10 mouse cellular contexts compared by ENCODE assay signal in genomic region chr11:69109032-69109900, GRCm38 (mm10). TPM values are rescaled to one million over a fixed set of nuclear protein-coding genes. Genes with fewer than 3 reads are reported as not detected.
DNase-seq lines count a peak whose midpoint lies in the region; ATAC-seq lines count a peak whose summit lies in the region.
"Had no signal": no experiment of that assay in that cellular context is flagged by ENCODE, and none has a peak within 500 bp of the region (broad histone marks: within the 10 kb centered on the region; RNA-seq: fewer than 3 reads in every experiment).

No protein-coding gene starts in this region.

- peak; percentile 29 for DNase-seq in adrenal gland, postnatal 14 days
- no peak for DNase-seq in adrenal gland, postnatal 4 days (ENCODE audit: low spot score in 2 of 2)
- DNase-seq in hindbrain, embryonic 10.5 days (ENCODE audit: low spot score), result no peak
- DNase-seq in neural tube, embryonic 11.5 days (ENCODE audit: low spot score), result no peak
- DNase-seq in neural tube, embryonic 10.5 days (ENCODE audit: extremely low spot score, low spot score), result no peak
- DNase-seq in naive thymus-derived CD4-positive, alpha-beta T cell, adult 2 months (ENCODE audit: low read depth), result peak; percentile 27
- no peak for DNase-seq in adrenal gland, postnatal 10 days

- H3K9me3 ChIP-seq in hindbrain, embryonic 10.5 days, result no peaks in the 10 kb centered on the region
- no peaks in the 10 kb centered on the region for H3K9me3 ChIP-seq in hindbrain, embryonic 16.5 days (ENCODE audit: control insufficient read depth, low read length)
- no peaks in the 10 kb centered on the region for H3K9me3 ChIP-seq in neural tube, embryonic 11.5 days (ENCODE audit: control insufficient read depth, low read length)
- H3K9me3 ChIP-seq: forebrain, embryonic 13.5 days; neural tube, embryonic 12.5 days had no signal

- peaks cover 28% of the 10 kb centered on the region for H3K27me3 ChIP-seq in hindbrain, embryonic 10.5 days (ENCODE audit: insufficient read depth, poor library complexity, severe bottlenecking)
- H3K27me3 ChIP-seq in hindbrain, embryonic 16.5 days (replicated peaks; ENCODE audit: control insufficient read depth, insufficient read depth, low read length), result no peaks in the 10 kb centered on the region
- 0 out of 2 replicates have a peak, but pooled peaks cover 2% of the 10 kb centered on the region for H3K27me3 ChIP-seq in neural tube, embryonic 11.5 days (ENCODE audit: control insufficient read depth, insufficient read depth, low read length)
- H3K27me3 ChIP-seq: neural tube, embryonic 12.5 days had no signal

- no peak for ATAC-seq in hindbrain, embryonic 16.5 days
- ATAC-seq in neural tube, embryonic 11.5 days (ENCODE audit: insufficient read depth, low FRiP score, low TSS enrichment), result no peak
- ATAC-seq: forebrain, embryonic 13.5 days had no signal

- peaks cover 23% of the 10 kb centered on the region for H3K4me1 ChIP-seq in hindbrain, embryonic 10.5 days (replicated peaks)
- peaks cover 4% of the 10 kb centered on the region; the same call in 1 of the 2 replicates for H3K4me1 ChIP-seq in hindbrain, embryonic 16.5 days (ENCODE audit: control insufficient read depth, insufficient read depth, low read depth, low read length)
- peaks cover 6% of the 10 kb centered on the region; the same call in 1 of the 2 replicates for H3K4me1 ChIP-seq in neural tube, embryonic 11.5 days (ENCODE audit: control insufficient read depth, insufficient read depth, low read length)
- H3K4me1 ChIP-seq: neural tube, embryonic 12.5 days had no signal

- peaks cover 54% of the 10 kb centered on the region for H3K36me3 ChIP-seq in hindbrain, embryonic 10.5 days
- H3K36me3 ChIP-seq in hindbrain, embryonic 16.5 days (ENCODE audit: control insufficient read depth, insufficient read depth, low read length), result peaks cover 20% of the 10 kb centered on the region
- peaks cover 18% of the 10 kb centered on the region for H3K36me3 ChIP-seq in neural tube, embryonic 11.5 days (ENCODE audit: control insufficient read depth, insufficient read depth, low read length)

- H3K4me2 ChIP-seq in hindbrain, embryonic 16.5 days (ENCODE audit: low read length), result no peak overlapping the region
- 0 out of 2 replicates have a peak overlapping the region, but pooled peaks have one; percentile 9 for H3K4me2 ChIP-seq in neural tube, embryonic 11.5 days (ENCODE audit: low read depth)

- H3K27ac ChIP-seq in hindbrain, embryonic 10.5 days, result no peak overlapping the region
- no peak overlapping the region for H3K27ac ChIP-seq in hindbrain, embryonic 16.5 days (ENCODE audit: low read depth, low read length)
- no peak overlapping the region for H3K27ac ChIP-seq in neural tube, embryonic 11.5 days (ENCODE audit: low read depth, low read length)
- H3K27ac ChIP-seq: forebrain, embryonic 13.5 days; neural tube, embryonic 12.5 days had no signal

- H3K4me3 ChIP-seq in hindbrain, embryonic 10.5 days, result peak overlapping the region; percentile 59
- H3K4me3 ChIP-seq in hindbrain, embryonic 16.5 days (ENCODE audit: low read length), result no peak overlapping the region
- H3K4me3 ChIP-seq in neural tube, embryonic 11.5 days (ENCODE audit: low read depth, low read length), result no peak overlapping the region

- WGBS in hindbrain, embryonic 10.5 days, result 82% methylated on average over 13 of the region's 13 CpGs
- 83% methylated on average over 13 of the region's 13 CpGs for WGBS in hindbrain, embryonic 16.5 days
- 82% methylated on average over 13 of the region's 13 CpGs for WGBS in neural tube, embryonic 11.5 days

- H3K9ac ChIP-seq in hindbrain, embryonic 16.5 days (ENCODE audit: low read depth, low read length), result no peak overlapping the region
- no peak overlapping the region for H3K9ac ChIP-seq in neural tube, embryonic 11.5 days (ENCODE audit: low read length)
- H3K9ac ChIP-seq: forebrain, embryonic 13.5 days; neural tube, embryonic 12.5 days had no signal

RNA-seq across cellular contexts. Expression of gene Hes7, which starts 10.9 kb away (rescaled TPM):
- total RNA-seq in adrenal gland, postnatal 14 days (2021), result 0.37 TPM in 1 of 2 replicates, not detected in the other
- total RNA-seq in adrenal gland, postnatal 4 days (2021), result under 1 TPM; 0.51 to 0.59 TPM
- 0.14 and 0.48 TPM in 2 replicates for polyA plus RNA-seq in hindbrain, embryonic 10.5 days (2016; fragmentation: Nextera tagmentation; extraction: Ambion mirVana)
- polyA plus RNA-seq in hindbrain, embryonic 16.5 days (2015; fragmentation: Nextera tagmentation; extraction: Ambion mirVana), result 1.4 and 1.8 TPM in 2 replicates
- polyA plus RNA-seq in neural tube, embryonic 11.5 days (2014; fragmentation: Nextera tagmentation; extraction: Ambion mirVana), result 0.33 TPM in 1 of 2 replicates, not detected in the other
- under 1 TPM; 0.18 to 0.36 TPM for total RNA-seq in adrenal gland, postnatal 10 days (2021)

RNA-seq across cellular contexts. Expression of gene 9130213A22Rik, which starts 13.1 kb away (rescaled TPM):
- 0.38 and 0.41 TPM in 2 replicates for total RNA-seq in adrenal gland, postnatal 14 days (2021)
- total RNA-seq in adrenal gland, postnatal 4 days (2021), result 1 to 10 TPM; 1.3 to 1.4 TPM
- 0.13 TPM in 1 of 2 replicates, not detected in the other for polyA plus RNA-seq in hindbrain, embryonic 10.5 days (2016; fragmentation: Nextera tagmentation; extraction: Ambion mirVana)
- polyA plus RNA-seq in hindbrain, embryonic 16.5 days (2015; fragmentation: Nextera tagmentation; extraction: Ambion mirVana), result 0.94 and 1.2 TPM in 2 replicates
- polyA plus RNA-seq in neural tube, embryonic 11.5 days (2014; fragmentation: Nextera tagmentation; extraction: Ambion mirVana), result 0.24 TPM in 1 of 2 replicates, not detected in the other
- under 1 TPM; 0.48 to 0.66 TPM for total RNA-seq in adrenal gland, postnatal 10 days (2021)
- polyA plus RNA-seq: neural tube, embryonic 12.5 days had no signal

RNA-seq across cellular contexts. Expression of gene Per1, which starts 14.2 kb away (rescaled TPM):
- 116 and 118 TPM in 2 replicates for total RNA-seq in adrenal gland, postnatal 14 days (2021)
- 100 to 1,000 TPM in 1 of 2 experiments, 10 to 100 TPM in 1; 99.4 to 130 TPM for total RNA-seq in adrenal gland, postnatal 4 days (2021)
- 7.8 and 9.8 TPM in 2 replicates for polyA plus RNA-seq in hindbrain, embryonic 10.5 days (2016; fragmentation: Nextera tagmentation; extraction: Ambion mirVana)
- 11.1 and 11.2 TPM in 2 replicates for polyA plus RNA-seq in hindbrain, embryonic 16.5 days (2015; fragmentation: Nextera tagmentation; extraction: Ambion mirVana)
- 10.7 and 10.9 TPM in 2 replicates for polyA plus RNA-seq in neural tube, embryonic 11.5 days (2014; fragmentation: Nextera tagmentation; extraction: Ambion mirVana)
- 100 to 1,000 TPM in 1 of 2 experiments, 10 to 100 TPM in 1; 63.1 to 157 TPM for total RNA-seq in adrenal gland, postnatal 10 days (2021)

RNA-seq across cellular contexts. Expression of gene Aloxe3, which starts 16.4 kb away (rescaled TPM):
- total RNA-seq in adrenal gland, postnatal 14 days (2021), result 1.2 and 1.6 TPM in 2 replicates
- total RNA-seq in adrenal gland, postnatal 4 days (2021), result under 1 TPM; 0.67 to 0.73 TPM
- 0.22 TPM in 1 of 2 replicates, not detected in the other for polyA plus RNA-seq in hindbrain, embryonic 10.5 days (2016; fragmentation: Nextera tagmentation; extraction: Ambion mirVana)
- 8.1 and 8.5 TPM in 2 replicates for polyA plus RNA-seq in hindbrain, embryonic 16.5 days (2015; fragmentation: Nextera tagmentation; extraction: Ambion mirVana)
- polyA plus RNA-seq in neural tube, embryonic 11.5 days (2014; fragmentation: Nextera tagmentation; extraction: Ambion mirVana), result 0.08 and 0.66 TPM in 2 replicates
- total RNA-seq in adrenal gland, postnatal 10 days (2021), result under 1 TPM; 0.60 to 0.76 TPM
- polyA plus RNA-seq: forebrain, embryonic 13.5 days; neural tube, embryonic 12.5 days had no signal

RNA-seq across cellular contexts. Expression of gene Vamp2, which starts 21.0 kb away (rescaled TPM):
- 111 and 139 TPM in 2 replicates for total RNA-seq in adrenal gland, postnatal 14 days (2021)
- 100 to 1,000 TPM; 208 to 226 TPM for total RNA-seq in adrenal gland, postnatal 4 days (2021)
- polyA plus RNA-seq in hindbrain, embryonic 10.5 days (2016; fragmentation: Nextera tagmentation; extraction: Ambion mirVana), result 67.1 and 108 TPM in 2 replicates
- polyA plus RNA-seq in hindbrain, embryonic 16.5 days (2015; fragmentation: Nextera tagmentation; extraction: Ambion mirVana), result 402 and 475 TPM in 2 replicates
- polyA plus RNA-seq in neural tube, embryonic 11.5 days (2014; fragmentation: Nextera tagmentation; extraction: Ambion mirVana), result 112 TPM in 2 replicates
- total RNA-seq in adrenal gland, postnatal 10 days (2021), result 100 to 1,000 TPM; 104 to 143 TPM

Comparison
In these comparisons a context has a peak if more than half of its experiments do, and no peak if none do; other contexts are left out.
1. DNase-seq: peak in adrenal gland, postnatal 14 days (single experiment) and naive thymus-derived CD4-positive, alpha-beta T cell, adult 2 months (single experiment); none in adrenal gland, postnatal 4 days (0 of 2), hindbrain, embryonic 10.5 days (single experiment), neural tube, embryonic 11.5 days (single experiment), neural tube, embryonic 10.5 days (single experiment) and adrenal gland, postnatal 10 days (single experiment).